Mouse (Mus musculus): ENCODE measurements around the gene Stt3a. TPM values are rescaled to one million over a fixed set of nuclear protein-coding genes. Genes with fewer than 3 reads are reported as not detected.
A peak's percentile ranks its signal among the peaks of the same experiment; 100 is the strongest.

Gene Stt3a
- polyA plus RNA-seq, 1 experiment: 363 TPM

GRCm38 (mm10) chr9:36726131-36727033, 41.1 kb downstream of the Stt3a start:
- DNase-seq (ENCODE audit: low read depth): peak; percentile 47

- no peak for DNase-seq (ENCODE audit: low read depth)
These were observed 50.9 kb downstream of the Stt3a start for GRCm38 (mm10) chr9:36716624-36717023.

- DNase-seq (ENCODE audit: low read depth): no peak
These were observed 60.2 kb downstream of the Stt3a start for GRCm38 (mm10) chr9:36707304-36707703.

DNA sequence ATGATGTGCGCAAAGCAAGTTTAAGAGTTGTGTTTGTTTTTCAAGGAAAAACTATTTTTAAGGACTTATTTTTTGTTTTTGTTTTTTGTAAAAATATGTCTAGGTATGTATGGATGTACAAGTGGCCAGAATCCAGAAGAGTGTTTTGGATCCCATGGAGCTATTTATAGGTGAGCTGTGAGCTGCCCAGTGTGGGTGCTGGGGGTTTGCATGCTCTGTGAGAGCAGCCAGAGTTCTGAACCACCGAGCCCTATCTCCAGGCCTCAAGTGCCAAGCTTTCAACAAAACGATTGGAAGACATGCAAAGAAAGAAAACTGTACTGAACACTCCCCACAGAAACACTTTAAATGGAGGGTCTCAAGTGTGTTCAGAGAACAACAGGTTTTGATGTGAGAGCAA, 61.6 kb downstream of the Stt3a start:
- DNase-seq (ENCODE audit: low read depth): no peak

- no peak for DNase-seq (ENCODE audit: low read depth)
These were observed 73.2 kb downstream of the Stt3a start for GRCm38 (mm10) chr9:36694276-36694675.

DNA sequence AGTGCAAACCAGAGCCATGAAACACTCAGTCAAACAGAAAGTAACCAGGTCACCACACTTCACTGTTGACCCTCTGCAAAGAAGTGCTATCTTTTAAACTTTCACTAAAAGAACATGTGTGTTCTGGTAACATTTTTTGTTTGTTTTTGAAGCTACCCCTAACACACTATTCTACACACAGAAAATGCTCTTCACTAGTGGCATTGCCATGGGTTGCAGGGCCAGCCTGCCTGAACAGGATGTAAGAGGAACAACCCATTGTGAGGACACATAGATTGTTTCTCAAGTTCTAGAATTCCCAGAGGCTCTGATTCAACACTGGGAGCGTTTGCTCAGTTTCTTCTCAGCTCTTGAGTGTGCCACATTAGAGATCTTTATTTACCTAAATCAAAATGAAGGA, 74.6 kb downstream of the Stt3a start, which contains the start of gene Acrv1:
Gene Acrv1 (plus strand): TSS at position 301 of the 400 bp plus-strand sequence.
- no peak for DNase-seq (ENCODE audit: low read depth)

GRCm38 (mm10) chr9:36687329-36687728, 80.2 kb downstream of the Stt3a start:
- DNase-seq (ENCODE audit: low read depth): no peak

- peak; percentile 38 for DNase-seq (ENCODE audit: low read depth)
These were observed 86.1 kb downstream of the Stt3a start for GRCm38 (mm10) chr9:36681424-36681823.

Other genes with a start within 250 kb of the Stt3a start
- 0.55 TPM in 1 of 2 replicates, not detected in the other for gene Gm5615, start 225.7 kb downstream of the Stt3a start, polyA plus RNA-seq (2012; rRNA removed)
- gene Gm17689, start 185.0 kb downstream of the Stt3a start, polyA plus RNA-seq (2012; rRNA removed): not detected in 2 replicates
- gene A630095E13Rik, start 124.3 kb downstream of the Stt3a start, polyA plus RNA-seq (2012; rRNA removed): 1.9 TPM in 1 of 2 replicates, not detected in the other
- 0.55 and 0.93 TPM in 2 replicates for gene Acrv1, start 74.5 kb downstream of the Stt3a start, polyA plus RNA-seq (2012; rRNA removed)
- 0.49 and 0.70 TPM in 2 replicates for gene Chek1, start 40.6 kb downstream of the Stt3a start, polyA plus RNA-seq (2012; rRNA removed)
- gene Ei24, start 29.7 kb upstream of the Stt3a start, polyA plus RNA-seq (2012; rRNA removed): 72.9 and 82.1 TPM in 2 replicates
- gene Fez1, start 54.2 kb upstream of the Stt3a start, polyA plus RNA-seq (2012; rRNA removed): 3.0 and 4.0 TPM in 2 replicates